Mouse (Mus musculus): ENCODE data around the gene Scn5a. TPM values are rescaled to one million over a fixed set of nuclear protein-coding genes. Genes with fewer than 3 reads are reported as not detected.

The Scn5a gene
- total and polyA plus RNA-seq, 3 experiments: 1.9 to 9.0 (median 4.3) TPM

- H3K9me3 ChIP-seq (replicated peaks; ENCODE audit: low read length): no peaks in the 10 kb centered on the region
- H3K27ac ChIP-seq (ENCODE audit: insufficient read depth, low read depth): no peak overlapping the region
- in situ Hi-C loops (cut with MboI; ENCODE audit: low pct_ligation_motif_present, low pct_unique_long_range_greater_than_20kb, low sequenced_read_pairs): no loop called here
- dilution Hi-C loops (cut with MboI; ENCODE audit: extremely low pct_ligation_motif_present, extremely low pct_unique_long_range_greater_than_20kb, low sequenced_read_pairs): no loop called here
- H3K27me3 ChIP-seq (replicated peaks): no peaks in the 10 kb centered on the region
- H3K4me2 ChIP-seq (ENCODE audit: insufficient read depth, low read depth, poor library complexity, severe bottlenecking): no peak overlapping the region
- no peak overlapping the region for H3K9ac ChIP-seq (ENCODE audit: insufficient read depth, low read depth)
- TF ChIP-seq EP300 (IDR thresholded peaks at IDR 0.05; ENCODE audit: low read length) (no peak), NELFE (IDR thresholded peaks at IDR 0.05; ENCODE audit: low read depth, low read length) (no peak), USF1 (IDR thresholded peaks at IDR 0.05; ENCODE audit: low read depth, low read length) (no peak), NRF1 (IDR thresholded peaks at IDR 0.05; ENCODE audit: low read depth, low read length) (no peak), ZMIZ1 (IDR thresholded peaks at IDR 0.05; ENCODE audit: low read depth, low read length) (no peak), CTCF (conservative IDR thresholded peaks at IDR 0.05 in 1 of 2, IDR thresholded peaks at IDR 0.05 in 1 of 2; ENCODE audit: low read depth in 2 of 2, low read length in 2 of 2) (no peak), BHLHE40 (IDR thresholded peaks at IDR 0.05; ENCODE audit: low read depth, low read length) (no peak), PAX5 (IDR thresholded peaks at IDR 0.05; ENCODE audit: low read length) (no peak), ELF1 (IDR thresholded peaks at IDR 0.05; ENCODE audit: low read depth, low read length) (no peak), RAD21 (IDR thresholded peaks at IDR 0.05; ENCODE audit: low read depth, low read length) (no peak), IRF4 (IDR thresholded peaks at IDR 0.05; ENCODE audit: low read depth, low read length) (no peak), HCFC1 (IDR thresholded peaks at IDR 0.05; ENCODE audit: low read depth, low read length) (no peak), TCF12 (IDR thresholded peaks at IDR 0.05; ENCODE audit: low read depth, low read length) (no peak), SMC3 (IDR thresholded peaks at IDR 0.05; ENCODE audit: low read depth, low read length) (no peak), CHD2 (IDR thresholded peaks at IDR 0.05; ENCODE audit: low read length) (no peak), MAX (IDR thresholded peaks at IDR 0.05; ENCODE audit: low read length) (no peak), ZNF384 (IDR thresholded peaks at IDR 0.05; ENCODE audit: low read depth, low read length) (no peak)
- H3K4me3 ChIP-seq (replicated peaks in 1 of 3; ENCODE audit: low read depth in 2 of 3, low read length in 2 of 3, poor library complexity in 1 of 3): no peak overlapping the region
- no peaks in the 10 kb centered on the region; the same call in 1 of the 2 replicates for H3K79me2 ChIP-seq (replicated peaks; ENCODE audit: control insufficient read depth, extremely low read depth, insufficient read depth, poor library complexity, severe bottlenecking)
- H3K4me1 ChIP-seq (ENCODE audit: control insufficient read depth in 1 of 2, insufficient read depth in 2 of 2): no peaks in the 10 kb centered on the region
- H3K36me3 ChIP-seq (replicated peaks in 1 of 2; ENCODE audit: control insufficient read depth in 1 of 2, insufficient read depth in 1 of 2, low read length in 1 of 2): peaks cover 36 to 79% of the 10 kb centered on the region in 2 experiments
- no peak for DNase-seq (ENCODE audit: extremely low read depth)
Observed at GRCm38 (mm10) chr9:119516815-119517214, 62.0 kb downstream of the Scn5a start.

- Histone ChIP-seq H3K79me2 (replicated peaks; ENCODE audit: control insufficient read depth, extremely low read depth, insufficient read depth, poor library complexity, severe bottlenecking) (no peaks in the 10 kb centered on the region; the same call in 1 of the 2 replicates), H3K4me2 (ENCODE audit: insufficient read depth, low read depth, poor library complexity, severe bottlenecking) (no peak overlapping the region), H3K4me1 (ENCODE audit: control insufficient read depth in 1 of 2, insufficient read depth in 2 of 2) (no peaks in the 10 kb centered on the region), H3K4me3 (replicated peaks in 1 of 3; ENCODE audit: low read depth in 2 of 3, low read length in 2 of 3, poor library complexity in 1 of 3) (no peak overlapping the region), H3K27ac (ENCODE audit: insufficient read depth, low read depth) (no peak overlapping the region), H3K9me3 (replicated peaks; ENCODE audit: low read length) (no peaks in the 10 kb centered on the region), H3K36me3 (replicated peaks in 1 of 2; ENCODE audit: control insufficient read depth in 1 of 2, insufficient read depth in 1 of 2, low read length in 1 of 2) (peaks cover 36 to 77% of the 10 kb centered on the region in 2 experiments), H3K9ac (ENCODE audit: insufficient read depth, low read depth) (no peak overlapping the region), H3K27me3 (replicated peaks) (no peaks in the 10 kb centered on the region)
- DNase-seq (ENCODE audit: extremely low read depth): no peak
- in situ Hi-C loops (cut with MboI; ENCODE audit: low pct_ligation_motif_present, low pct_unique_long_range_greater_than_20kb, low sequenced_read_pairs): no loop called here
- TF ChIP-seq MAFK (IDR thresholded peaks at IDR 0.05; ENCODE audit: insufficient replicate concordance, low read length): no peak
- TF ChIP-seq MAZ (IDR thresholded peaks at IDR 0.05; ENCODE audit: low read depth, low read length): no peak
- no peak for TF ChIP-seq NELFE (IDR thresholded peaks at IDR 0.05; ENCODE audit: low read depth, low read length)
- dilution Hi-C loops (cut with MboI; ENCODE audit: extremely low pct_ligation_motif_present, extremely low pct_unique_long_range_greater_than_20kb, low sequenced_read_pairs): no loop called here
Observed at GRCm38 (mm10) chr9:119515454-119515853, 63.4 kb downstream of the Scn5a start.

All from CH12.LX (cell line).